Mouse (Mus musculus) neural tube, embryonic 13.5 days (tissue): ENCODE data around the gene Tmigd1. TPM values are rescaled to one million over a fixed set of nuclear protein-coding genes. Genes with fewer than 3 reads are reported as not detected.
"Not testable (repeated sequence)": the region's sequence is repeated elsewhere in the genome, so short reads cannot be mapped to it uniquely, and the experiment has no call there.

Experiments used
- ATAC-seq: fragments of 200-750 bp; cut with Nextera tagmentation; 2 replicates; pipeline ENCODE4 v1.8.0; 2017; ENCODE audit warnings: low read depth, mild to moderate bottlenecking, moderate TSS enrichment, moderate library complexity
- H3K27ac ChIP-seq: fragments of 300-500 bp; sonication (generic); replicated peaks from 2 replicates; pipeline ENCODE4 v1.5.1; 2015; ENCODE audit warnings: moderate library complexity, mild to moderate bottlenecking, inconsistent platforms
- H3K27me3 ChIP-seq: fragments of 300-500 bp; sonication (generic); 2 replicates; pipeline ENCODE4 v1.6.1; 2015; ENCODE audit warnings: mild to moderate bottlenecking, inconsistent platforms
- H3K36me3 ChIP-seq: fragments of 300-500 bp; sonication (generic); 2 replicates; pipeline ENCODE4 v1.6.1; 2015; ENCODE audit warnings: mild to moderate bottlenecking, inconsistent platforms
- H3K4me1 ChIP-seq: fragments of 300-500 bp; sonication (generic); replicated peaks from 2 replicates; pipeline ENCODE4 v1.6.1; 2015; ENCODE audit warnings: inconsistent platforms
- H3K4me2 ChIP-seq: fragments of 300-500 bp; sonication (generic); 2 replicates; pipeline ENCODE4 v1.6.1; 2015; ENCODE audit warnings: inconsistent platforms, mild to moderate bottlenecking, moderate library complexity
- H3K4me3 ChIP-seq: fragments of 300-500 bp; sonication (generic); 2 replicates; pipeline ENCODE4 v1.5.1; 2015; ENCODE audit warnings: mild to moderate bottlenecking, inconsistent platforms
- H3K9ac ChIP-seq: fragments of 300-500 bp; sonication (generic); 2 replicates; pipeline ENCODE4 v1.6.1; 2015; ENCODE audit warnings: moderate library complexity, mild to moderate bottlenecking, inconsistent platforms
- H3K9me3 ChIP-seq: fragments of 300-500 bp; sonication (generic); 2 replicates; pipeline ENCODE4 v1.6.1; 2016; ENCODE audit warnings: inconsistent platforms
- WGBS: fragments of 180-500 bp; shearing (Covaris S2); methylation state at CpG from one replicate; pipeline ENCODE4 v1.1.7; 2015; 5-methylcytosine and 5-hydroxymethylcytosine counted together
- polyA plus RNA-seq: library from polyadenylated mRNA; unstranded; fragments of >200 nt; fragmentation: Nextera tagmentation; extraction: Ambion mirVana; gene quantifications from 2 replicates; pipeline ENCODE4 v1.2.1, GENCODE M21; 2015

Tmigd1 gene
- polyA plus RNA-seq, 1 experiment from 2014 or later, result 0.21 TPM

GRCm38 (mm10) chr11:76908651-76909050, 6.7 kb downstream of the Tmigd1 start:
- H3K4me3 ChIP-seq, result no peak overlapping the region
- H3K4me1 ChIP-seq, result peaks cover 19% of the 10 kb centered on the region
- no peak overlapping the region for H3K27ac ChIP-seq
- no peak overlapping the region for H3K4me2 ChIP-seq
- H3K36me3 ChIP-seq, result no peaks in the 10 kb centered on the region
- no peaks in the 10 kb centered on the region for H3K9me3 ChIP-seq
- ATAC-seq, result no peak
- 77% methylated on average over 7 of the region's 7 CpGs for WGBS
- H3K27me3 ChIP-seq, result no peaks in the 10 kb centered on the region
- H3K9ac ChIP-seq, result no peak overlapping the region

- Histone ChIP-seq H3K27me3 (no peaks in the 10 kb centered on the region; the same call in 1 of the 2 replicates), H3K27ac (no peak overlapping the region; the same call in 1 of the 2 replicates), H3K4me1 (peaks cover 25% of the 10 kb centered on the region), H3K4me2 (no peak overlapping the region), H3K4me3 (no peak overlapping the region), H3K9me3 (no peaks in the 10 kb centered on the region), H3K9ac (no peak overlapping the region), H3K36me3 (no peaks in the 10 kb centered on the region)
- ATAC-seq, result peak; percentile 84
- WGBS, result 12% methylated on average over 3 of the region's 3 CpGs
Measured at GRCm38 (mm10) chr11:76911325-76912054, 9.5 kb downstream of the Tmigd1 start.

DNA sequence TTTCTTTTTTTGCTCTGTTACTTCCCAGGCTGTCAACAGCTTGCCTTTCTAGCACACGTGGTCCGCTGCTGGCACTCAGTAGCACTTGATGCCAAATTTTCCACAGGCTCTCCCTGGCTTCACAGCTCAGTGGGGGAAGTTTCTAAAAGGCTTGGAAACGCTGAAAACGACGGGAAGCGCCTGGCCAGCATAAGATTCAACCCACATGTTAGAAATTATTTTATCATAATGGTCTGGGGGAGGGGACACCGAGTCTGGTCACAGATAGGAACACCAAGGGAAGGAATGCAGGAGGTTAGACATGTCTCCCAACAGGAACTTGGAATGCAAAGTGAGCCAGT, 10.1 kb downstream of the Tmigd1 start:
- no peak for ATAC-seq
- Histone ChIP-seq H3K27me3 (no peaks in the 10 kb centered on the region; the same call in 1 of the 2 replicates), H3K4me2 (no peak overlapping the region), H3K36me3 (no peaks in the 10 kb centered on the region), H3K9ac (no peak overlapping the region), H3K4me3 (no peak overlapping the region), H3K9me3 (no peaks in the 10 kb centered on the region), H3K4me1 (peaks cover 31% of the 10 kb centered on the region), H3K27ac (no peak overlapping the region; the same call in 1 of the 2 replicates)
- WGBS, result 42% methylated on average over 7 of the region's 7 CpGs

- H3K9me3 ChIP-seq, result no peaks in the 10 kb centered on the region
- no peak overlapping the region for H3K27ac ChIP-seq
- H3K4me2 ChIP-seq, result no peak overlapping the region
- no peaks in the 10 kb centered on the region for H3K36me3 ChIP-seq
- H3K4me3 ChIP-seq, result no peak overlapping the region
- no peaks in the 10 kb centered on the region; the same call in 1 of the 2 replicates for H3K27me3 ChIP-seq
- no peak overlapping the region for H3K9ac ChIP-seq
- no peak for ATAC-seq
- H3K4me1 ChIP-seq, result peaks cover 37% of the 10 kb centered on the region
- WGBS, result 57% methylated on average over 7 of the region's 7 CpGs
Measured at GRCm38 (mm10) chr11:76914366-76914765, 12.4 kb downstream of the Tmigd1 start.

GRCm38 (mm10) chr11:76916539-76917229, 14.7 kb downstream of the Tmigd1 start:
- H3K27me3 ChIP-seq, result no peaks in the 10 kb centered on the region; the same call in 1 of the 2 replicates
- peak overlapping the region; percentile 30 for H3K4me2 ChIP-seq
- no peak overlapping the region for H3K4me3 ChIP-seq
- no peaks in the 10 kb centered on the region for H3K36me3 ChIP-seq
- H3K9me3 ChIP-seq, result no peaks in the 10 kb centered on the region
- no peak for ATAC-seq
- peaks cover 28% of the 10 kb centered on the region for H3K4me1 ChIP-seq
- H3K9ac ChIP-seq, result 0 out of 2 replicates have a peak overlapping the region, but pooled peaks have one; percentile 22
- 39% methylated on average over 13 of the region's 13 CpGs for WGBS
- H3K27ac ChIP-seq, result no peak overlapping the region

DNA sequence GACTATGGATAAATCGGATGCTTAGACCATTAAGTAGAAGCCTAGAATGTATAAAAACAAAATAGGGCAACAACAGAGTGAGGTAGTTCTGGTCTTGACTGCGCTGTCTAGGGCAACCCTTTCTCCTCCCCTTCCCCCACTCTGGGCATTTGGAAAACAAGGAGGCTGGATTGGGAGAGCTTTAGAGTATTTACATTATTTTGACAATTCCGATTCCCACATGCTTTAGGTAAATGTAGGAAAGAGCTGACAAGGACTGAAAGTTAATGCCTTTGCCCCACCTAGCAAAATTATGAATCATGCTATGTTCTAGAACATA, 15.2 kb downstream of the Tmigd1 start:
- ATAC-seq, result no peak; the same call in 1 of the 2 replicates
- Histone ChIP-seq H3K4me1 (peaks cover 23% of the 10 kb centered on the region), H3K36me3 (no peaks in the 10 kb centered on the region), H3K9ac (0 out of 2 replicates have a peak overlapping the region, but pooled peaks have one; percentile 22), H3K27ac (no peak overlapping the region), H3K4me3 (no peak overlapping the region), H3K9me3 (no peaks in the 10 kb centered on the region), H3K27me3 (no peaks in the 10 kb centered on the region; the same call in 1 of the 2 replicates), H3K4me2 (peak overlapping the region; percentile 25)
- 42% methylated on average over 3 of the region's 3 CpGs for WGBS

DNA sequence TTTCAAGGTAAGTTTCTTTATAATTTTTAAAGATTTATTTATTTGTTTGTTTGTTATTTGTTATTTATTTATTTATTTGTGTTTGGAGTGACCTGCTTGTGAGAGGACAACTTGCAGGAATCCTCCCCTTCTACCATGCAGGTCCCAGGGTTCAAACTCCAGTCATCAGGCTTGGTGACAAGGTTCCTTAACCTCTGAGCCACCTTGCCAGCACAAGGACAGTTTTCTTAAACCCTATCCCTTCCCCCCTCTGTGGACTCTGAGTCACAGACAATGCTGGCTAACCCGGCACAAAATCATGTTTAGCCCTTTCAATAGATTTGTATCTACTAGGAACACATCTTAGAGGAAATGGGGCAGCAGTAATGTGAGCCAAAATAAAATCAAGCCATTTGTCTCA, 18.6 kb downstream of the Tmigd1 start:
- no peak overlapping the region for H3K4me2 ChIP-seq
- H3K9ac ChIP-seq, result no peak overlapping the region
- H3K27me3 ChIP-seq, result no peaks in the 10 kb centered on the region; the same call in 1 of the 2 replicates

GRCm38 (mm10) chr11:76924759-76925236, 22.8 kb downstream of the Tmigd1 start, which contains the start of gene Blmh:
Gene Blmh (plus strand): TSS chr11:76924809.
- Histone ChIP-seq H3K4me2 (no peak within 1 kb of the TSS), H3K9ac (no peak within 1 kb of the TSS), H3K36me3 (no peaks in the 10 kb centered on the region), H3K27me3 (no peaks in the 10 kb centered on the region), H3K4me3 (no peak within 1 kb of the TSS), H3K4me1 (no peaks in the 10 kb centered on the region), H3K9me3 (no peaks in the 10 kb centered on the region), H3K27ac (no peak within 1 kb of the TSS)
- no peak for ATAC-seq
- 88% methylated on average over 6 of the region's 6 CpGs for WGBS

More for the DNA sequence above, 18.6 kb downstream of the Tmigd1 start:
- Histone ChIP-seq H3K36me3 (no peaks in the 10 kb centered on the region), H3K9me3 (no peaks in the 10 kb centered on the region), H3K27ac (no peak overlapping the region), H3K4me1 (peaks cover 16% of the 10 kb centered on the region), H3K4me3 (no peak overlapping the region)
- 44% methylated on average over 1 of the region's 1 CpGs for WGBS
- no peak for ATAC-seq

DNA sequence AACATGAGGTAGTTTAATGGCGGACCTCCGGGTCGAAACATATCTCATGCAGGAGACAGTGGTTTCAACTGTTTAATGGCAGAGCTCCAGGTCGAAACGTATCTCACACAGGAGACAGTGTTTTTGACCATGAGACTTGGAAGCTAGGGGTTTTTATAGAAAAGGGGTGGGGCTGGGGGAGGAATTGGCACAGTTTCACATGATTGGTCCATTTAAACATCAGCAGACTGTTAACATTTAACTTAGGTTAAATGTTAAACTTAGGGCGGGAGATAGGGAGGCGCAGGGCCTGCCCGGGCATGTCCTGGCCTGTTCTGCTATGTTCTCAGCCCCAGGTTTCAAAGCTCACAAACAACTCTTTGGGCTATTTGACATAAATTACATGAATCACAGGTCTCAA, 26.6 kb downstream of the Tmigd1 start:
- not testable (repeated sequence) for ATAC-seq, H3K4me2 ChIP-seq, H3K4me1 ChIP-seq, H3K27me3 ChIP-seq, H3K9me3 ChIP-seq, H3K36me3 ChIP-seq, H3K9ac ChIP-seq, H3K4me3 ChIP-seq, H3K27ac ChIP-seq
- WGBS, result 88% methylated on average over 8 of the region's 8 CpGs

GRCm38 (mm10) chr11:76933209-76933608, 31.2 kb downstream of the Tmigd1 start:
- WGBS, result 66% methylated on average over 3 of the region's 3 CpGs
- Histone ChIP-seq H3K27me3 (no peaks in the 10 kb centered on the region), H3K27ac (no peak overlapping the region), H3K4me3 (no peak overlapping the region), H3K9ac (no peak overlapping the region), H3K36me3 (no peaks in the 10 kb centered on the region), H3K4me2 (no peak overlapping the region), H3K9me3 (no peaks in the 10 kb centered on the region), H3K4me1 (no peaks in the 10 kb centered on the region)
- no peak for ATAC-seq

DNA sequence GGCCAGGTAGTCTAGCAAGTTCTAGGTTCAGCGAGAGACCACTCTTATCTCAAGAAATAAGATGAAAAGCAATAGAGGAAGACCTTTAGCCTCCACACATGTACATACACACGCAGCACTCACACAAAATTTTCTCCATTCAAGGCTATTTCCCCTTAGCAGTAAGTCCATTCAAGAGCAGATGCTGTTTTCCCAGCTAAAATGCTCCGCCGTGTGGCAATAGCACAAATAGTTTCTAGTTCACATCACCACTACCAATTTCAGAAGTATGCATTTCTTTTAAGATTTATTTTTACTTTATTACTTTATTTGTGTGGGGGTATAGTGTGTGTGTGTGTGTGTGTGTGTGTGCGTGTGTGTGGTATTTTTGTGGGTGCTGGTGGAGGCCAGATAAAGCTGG, 34.6 kb downstream of the Tmigd1 start:
- Histone ChIP-seq H3K4me3 (no peak overlapping the region), H3K4me2 (no peak overlapping the region), H3K4me1 (no peaks in the 10 kb centered on the region), H3K9ac (no peak overlapping the region), H3K27me3 (no peaks in the 10 kb centered on the region), H3K9me3 (no peaks in the 10 kb centered on the region), H3K27ac (no peak overlapping the region), H3K36me3 (no peaks in the 10 kb centered on the region)
- WGBS, result 81% methylated on average over 5 of the region's 5 CpGs
- no peak for ATAC-seq

- H3K27ac ChIP-seq, result peak overlapping the region; percentile 78
- ATAC-seq, result no peak
- H3K4me2 ChIP-seq, result peak overlapping the region; percentile 80
- no peaks in the 10 kb centered on the region for H3K9me3 ChIP-seq
- 67% methylated on average over 6 of the region's 6 CpGs for WGBS
- H3K4me3 ChIP-seq, result peak overlapping the region; percentile 80
- H3K36me3 ChIP-seq, result peaks cover 6% of the 10 kb centered on the region
- peaks cover 19% of the 10 kb centered on the region for H3K4me1 ChIP-seq
- no peaks in the 10 kb centered on the region for H3K27me3 ChIP-seq
- H3K9ac ChIP-seq, result peak overlapping the region; percentile 94
Measured at GRCm38 (mm10) chr11:76944839-76945238, 42.9 kb downstream of the Tmigd1 start.
